Comparison of ENCODE assay signal across 8 mouse cellular contexts in genomic region chr12:80790700-80791570, GRCm38 (mm10). TPM values are rescaled to one million over a fixed set of nuclear protein-coding genes. Genes with fewer than 3 reads are reported as not detected.
A peak's percentile ranks its signal among the peaks of the same experiment; 100 is the strongest.
DNase-seq lines count a peak whose midpoint lies in the region; ATAC-seq lines count a peak whose summit lies in the region.

No protein-coding gene starts in this region.

- no peaks in the 10 kb centered on the region for H3K9me3 ChIP-seq in kidney, embryonic 15.5 days (replicated peaks)
- no peaks in the 10 kb centered on the region for H3K9me3 ChIP-seq in midbrain, embryonic 11.5 days (ENCODE audit: control insufficient read depth, low read length)

- H3K27ac ChIP-seq in kidney, embryonic 15.5 days, result peak overlapping the region; percentile 97
- peak overlapping the region; percentile 95 for H3K27ac ChIP-seq in midbrain, embryonic 11.5 days (ENCODE audit: low read depth, low read length)

- peak overlapping the region; percentile 99 for H3K4me3 ChIP-seq in kidney, embryonic 15.5 days (replicated peaks)
- H3K4me3 ChIP-seq in midbrain, embryonic 11.5 days (ENCODE audit: low read depth, low read length), result peak overlapping the region; percentile 92

- H3K4me1 ChIP-seq in kidney, embryonic 15.5 days, result peaks cover 41% of the 10 kb centered on the region
- peaks cover 10% of the 10 kb centered on the region for H3K4me1 ChIP-seq in midbrain, embryonic 11.5 days (ENCODE audit: control insufficient read depth, insufficient read depth, low read length)

- peak overlapping the region; percentile 93 for H3K9ac ChIP-seq in kidney, embryonic 15.5 days
- peak overlapping the region; percentile 88 for H3K9ac ChIP-seq in midbrain, embryonic 11.5 days (ENCODE audit: low read length)

- H3K27me3 ChIP-seq in kidney, embryonic 15.5 days, result 0 out of 2 replicates have a peak, but pooled peaks cover 8% of the 10 kb centered on the region
- no peaks in the 10 kb centered on the region for H3K27me3 ChIP-seq in midbrain, embryonic 11.5 days (ENCODE audit: control insufficient read depth, insufficient read depth, low read length)

- peak; percentile 46; the same call in 1 of the 2 replicates for ATAC-seq in erythroid progenitor cell, adult 5-6 weeks (replicated peaks; ENCODE audit: low FRiP score, poor library complexity, severe bottlenecking)
- ATAC-seq in kidney, embryonic 15.5 days (replicated peaks; ENCODE audit: low FRiP score), result peak; percentile 76
- no peak; the same call in 1 of the 2 replicates for ATAC-seq in midbrain, embryonic 11.5 days (ENCODE audit: low FRiP score)

- H3K36me3 ChIP-seq in kidney, embryonic 15.5 days, result no peaks in the 10 kb centered on the region
- H3K36me3 ChIP-seq in midbrain, embryonic 11.5 days (ENCODE audit: control insufficient read depth, insufficient read depth, low read length), result no peaks in the 10 kb centered on the region

- peak; percentile 64 for DNase-seq in 416B (ENCODE audit: low read depth)
- DNase-seq in CD4-positive, CD25-positive, alpha-beta regulatory T cell, adult 2 months (ENCODE audit: low read depth, low spot score), result peak; percentile 82
- peak; percentile 93 for DNase-seq in midbrain, embryonic 11.5 days (ENCODE audit: low spot score, missing footprints)
- DNase-seq in thymus, postnatal 4 days, result peak; percentile 71
- no peak for DNase-seq in urinary bladder, adult 2 months (ENCODE audit: low spot score)
- no peak for DNase-seq in ovary, postnatal 14 days (ENCODE audit: low spot score)

- H3K4me2 ChIP-seq in kidney, embryonic 15.5 days, result peak overlapping the region; percentile 68
- H3K4me2 ChIP-seq in midbrain, embryonic 11.5 days, result peak overlapping the region; percentile 85

- under 1% methylated on average over 80 of the region's 80 CpGs for WGBS in kidney, embryonic 15.5 days
- WGBS in midbrain, embryonic 11.5 days, result under 1% methylated on average over 76 of the region's 80 CpGs

RNA-seq across cellular contexts. Expression of gene Susd6, which starts 0.6 kb away (rescaled TPM):
- total RNA-seq in erythroid progenitor cell, adult 5-6 weeks (2015; ENCODE audit: low replicate concordance), result 39.8 and 46.9 TPM in 2 replicates
- 63.2 and 67.7 TPM in 2 replicates for total RNA-seq in erythroid progenitor cell, adult 5-6 weeks (2017; ENCODE audit: low replicate concordance)
- 15.2 and 15.6 TPM in 2 replicates for polyA plus RNA-seq in kidney, embryonic 15.5 days (2015; fragmentation: Nextera tagmentation; extraction: Ambion mirVana)
- polyA plus RNA-seq in midbrain, embryonic 11.5 days (2014; fragmentation: Nextera tagmentation; extraction: Ambion mirVana), result 18.4 and 19.0 TPM in 2 replicates
- polyA plus RNA-seq in urinary bladder, adult 2 months (2012; rRNA removed), result 45.8 and 47.4 TPM in 2 replicates

RNA-seq across cellular contexts. Expression of gene Ccdc177, which starts 30.4 kb away (rescaled TPM):
- not detected in 2 replicates for total RNA-seq in erythroid progenitor cell, adult 5-6 weeks (2015; ENCODE audit: low replicate concordance)
- not detected in 2 replicates for total RNA-seq in erythroid progenitor cell, adult 5-6 weeks (2017; ENCODE audit: low replicate concordance)
- 0.14 and 0.17 TPM in 2 replicates for polyA plus RNA-seq in kidney, embryonic 15.5 days (2015; fragmentation: Nextera tagmentation; extraction: Ambion mirVana)
- 4.9 and 5.3 TPM in 2 replicates for polyA plus RNA-seq in midbrain, embryonic 11.5 days (2014; fragmentation: Nextera tagmentation; extraction: Ambion mirVana)
- polyA plus RNA-seq in urinary bladder, adult 2 months (2012; rRNA removed), result 0.01 TPM in 2 replicates

Comparison
In these comparisons a context has a peak if more than half of its experiments do, and no peak if none do; other contexts are left out.
1. DNase-seq: peak in 416B (single experiment), CD4-positive, CD25-positive, alpha-beta regulatory T cell, adult 2 months (single experiment), midbrain, embryonic 11.5 days (single experiment) and thymus, postnatal 4 days (single experiment); none in urinary bladder, adult 2 months (single experiment) and ovary, postnatal 14 days (single experiment).